22 mouse cellular contexts compared by ENCODE assay signal in genomic region chr12:112496136-112496535, GRCm38 (mm10). TPM values are rescaled to one million over a fixed set of nuclear protein-coding genes. Genes with fewer than 3 reads are reported as not detected.
"Had no signal": no experiment of that assay in that cellular context is flagged by ENCODE, and none has a peak within 500 bp of the region (broad histone marks: within the 10 kb centered on the region; RNA-seq: fewer than 3 reads in every experiment).

No protein-coding gene starts in this region.

- H3K4me3 ChIP-seq: layer of hippocampus, adult 2 months; limb, embryonic 10.5 days; limb, embryonic 13.5 days; midbrain, embryonic 12.5 days; midbrain, embryonic 15.5 days; neural tube, embryonic 12.5 days; neural tube, embryonic 15.5 days; stomach, embryonic 15.5 days had no signal

- H3K36me3 ChIP-seq: limb, embryonic 10.5 days; limb, embryonic 13.5 days; midbrain, embryonic 12.5 days; midbrain, embryonic 15.5 days; neural tube, embryonic 12.5 days; stomach, embryonic 15.5 days had no signal

- DNase-seq: kidney, postnatal 25 days; layer of hippocampus, adult 9-11 months; liver; liver, postnatal 0 days; lung, embryonic 14.5 days; right cerebral cortex, adult 18-20 months; right cerebral cortex, postnatal 14 days; right cerebral cortex, postnatal 4 days; thymus, postnatal 25 days had no signal

- H3K27ac ChIP-seq: kidney, postnatal 0 days; layer of hippocampus, adult 2 months; limb, embryonic 10.5 days; limb, embryonic 13.5 days; liver, embryonic 14.5 days; macrophage; midbrain, embryonic 12.5 days; midbrain, embryonic 15.5 days; neural tube, embryonic 12.5 days; stomach, embryonic 15.5 days had no signal

- ATAC-seq: liver, postnatal 0 days; lung, postnatal 0 days had no signal

- H3K27me3 ChIP-seq: midbrain, embryonic 15.5 days; neural tube, embryonic 12.5 days had no signal

- H3K9ac ChIP-seq: limb, embryonic 13.5 days; liver, embryonic 14.5 days; liver, postnatal 0 days; lung, embryonic 14.5 days; midbrain, embryonic 12.5 days; midbrain, embryonic 15.5 days; neural tube, embryonic 12.5 days; neural tube, embryonic 15.5 days; stomach, embryonic 15.5 days had no signal

- H3K9me3 ChIP-seq: limb, embryonic 10.5 days; limb, embryonic 13.5 days; midbrain, embryonic 12.5 days; midbrain, embryonic 15.5 days; neural tube, embryonic 12.5 days; neural tube, embryonic 15.5 days; stomach, embryonic 15.5 days had no signal

- H3K4me1 ChIP-seq: midbrain, embryonic 12.5 days had no signal

- H3K4me2 ChIP-seq: limb, embryonic 13.5 days; lung, embryonic 14.5 days; midbrain, embryonic 12.5 days; midbrain, embryonic 15.5 days; neural tube, embryonic 12.5 days; neural tube, embryonic 15.5 days; stomach, embryonic 15.5 days had no signal

RNA-seq across cellular contexts. Expression of gene A530016L24Rik, which starts 6.9 kb away (rescaled TPM):
- total RNA-seq: megakaryocyte, adult 5-6 weeks had no signal
- polyA plus RNA-seq: limb, embryonic 10.5 days; liver, postnatal 0 days; lung, embryonic 14.5 days; macrophage; midbrain, embryonic 12.5 days had no signal

RNA-seq across cellular contexts. Expression of gene Tmem179, which starts 20.4 kb away (rescaled TPM):
- total RNA-seq: megakaryocyte, adult 5-6 weeks had no signal
- polyA plus RNA-seq: limb, embryonic 10.5 days; liver, postnatal 0 days; lung, postnatal 0 days; macrophage had no signal
